Mouse (Mus musculus): ENCODE measurements around the gene Sema3d.

DNA sequence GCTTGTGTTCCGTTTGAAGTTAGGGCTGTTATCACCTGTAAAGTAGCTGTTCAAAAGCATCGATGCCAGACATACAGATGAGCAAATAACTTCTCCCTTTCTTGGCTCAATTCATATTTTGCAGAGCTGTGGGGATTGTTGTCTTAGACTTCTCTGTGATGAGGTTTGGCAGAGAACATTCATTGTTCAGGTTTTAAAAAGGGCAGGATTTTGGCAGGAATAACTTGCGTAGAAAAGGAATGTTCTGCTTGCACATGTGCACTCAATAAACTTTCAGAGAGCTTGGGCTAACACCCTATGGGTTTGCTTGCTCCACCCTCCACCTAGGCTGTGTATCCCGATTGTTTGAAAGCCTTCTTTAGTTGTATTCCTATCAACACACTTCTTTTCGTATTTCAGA lies 9.5 kb downstream of the Sema3d start:
- TF ChIP-seq EP300 (IDR thresholded peaks at IDR 0.05; ENCODE audit: insufficient read depth, low read depth, low read length) (no peak), POLR2A (IDR thresholded peaks at IDR 0.05; ENCODE audit: insufficient read depth, low read length) (no peak), CTCF (IDR thresholded peaks at IDR 0.05; ENCODE audit: low read depth, low read length) (no peak)

Measured in ES-Bruce4 (cell line).